Mouse (Mus musculus): ENCODE measurements at regions not wholly inside any gene's neighbourhood (a gene's known extent, or its start where the extent isn't known, plus 50 kb on each side); places are given as distances from the start of the nearest gene placed in this dataset.

GRCm38 (mm10) chr9:43944816-43945741 lies 98.1 kb upstream of the Thy1 start:
- TF ChIP-seq CTCF (IDR thresholded peaks at IDR 0.05; ENCODE audit: low read depth, low read length) (no peak), EP300 (IDR thresholded peaks at IDR 0.05; ENCODE audit: insufficient read depth, low read depth, low read length) (no peak)

Measured in ES-Bruce4 (cell line).